Mouse (Mus musculus): ENCODE data around the gene Bicd1.

DNA sequence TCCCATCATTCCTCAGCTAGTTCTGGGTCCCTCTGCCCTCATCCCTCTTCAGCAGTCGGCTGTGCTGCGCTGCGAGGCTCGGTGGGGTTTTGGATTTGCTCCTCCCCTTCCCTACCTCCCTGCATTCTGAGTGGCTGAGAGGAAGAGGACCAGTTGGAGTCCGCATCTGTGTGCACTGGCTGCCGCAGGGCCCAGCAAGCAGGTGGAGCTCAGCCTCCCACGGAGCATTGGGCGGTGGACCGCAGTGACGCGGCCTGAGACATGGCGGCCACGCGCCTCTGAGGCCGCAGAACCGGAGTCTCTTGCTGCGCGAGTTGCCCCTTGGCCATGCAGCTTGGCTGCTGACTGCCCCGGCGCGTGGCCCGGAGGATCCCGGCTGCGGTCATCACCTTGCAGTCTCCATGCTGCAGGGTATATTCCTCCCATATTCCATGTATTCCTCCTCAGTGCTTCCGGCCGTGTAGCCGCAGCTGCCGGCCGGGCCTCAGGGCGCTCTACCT lies at the start of gene Bicd1:
- TF ChIP-seq POLR2A (IDR thresholded peaks at IDR 0.05; ENCODE audit: low read depth, low read length): peak; percentile 74
- no peak for TF ChIP-seq CTCF (IDR thresholded peaks at IDR 0.05; ENCODE audit: borderline replicate concordance, insufficient read depth, low read length)
